Mouse (Mus musculus) right cerebral cortex, postnatal 25 days (tissue): ENCODE data around the gene Ppara.
A peak's percentile ranks its signal among the peaks of the same experiment; 100 is the strongest.

Experiments used
- DNase-seq: peaks from one replicate; pipeline ENCODE4 v3.0.0; 2022

The Ppara gene

GRCm38 (mm10) chr15:85705566-85706332 lies 29.0 kb upstream of the Ppara start:
- DNase-seq, result no peak

- DNase-seq, result no peak
Measured at GRCm38 (mm10) chr15:85706527-85706926, 28.3 kb upstream of the Ppara start.

- no peak for DNase-seq
Measured at GRCm38 (mm10) chr15:85707017-85707416, 27.8 kb upstream of the Ppara start.

- DNase-seq, result no peak
Measured at GRCm38 (mm10) chr15:85707458-85708030, 27.2 kb upstream of the Ppara start.

- no peak for DNase-seq
Measured at GRCm38 (mm10) chr15:85708217-85708616, 26.6 kb upstream of the Ppara start.

- no peak for DNase-seq
Measured at GRCm38 (mm10) chr15:85708843-85709242, 25.9 kb upstream of the Ppara start.

- DNase-seq, result peak; percentile 80
Measured at GRCm38 (mm10) chr15:85709268-85709973, 25.4 kb upstream of the Ppara start.

GRCm38 (mm10) chr15:85710179-85710578 lies 24.6 kb upstream of the Ppara start:
- DNase-seq, result peak; percentile 84

GRCm38 (mm10) chr15:85710641-85711580 lies 23.9 kb upstream of the Ppara start:
- no peak for DNase-seq

- no peak for DNase-seq
Measured at GRCm38 (mm10) chr15:85712565-85713168, 22.1 kb upstream of the Ppara start.

- DNase-seq, result no peak
Measured at GRCm38 (mm10) chr15:85713417-85713816, 21.4 kb upstream of the Ppara start.

- DNase-seq, result no peak
Measured at GRCm38 (mm10) chr15:85715059-85715458, 19.7 kb upstream of the Ppara start.

- peak; percentile 75 for DNase-seq
Measured at GRCm38 (mm10) chr15:85716045-85716444, 18.7 kb upstream of the Ppara start.

- DNase-seq, result no peak
Measured at GRCm38 (mm10) chr15:85716591-85716990, 18.2 kb upstream of the Ppara start.

- no peak for DNase-seq
Measured at GRCm38 (mm10) chr15:85717008-85717407, 17.8 kb upstream of the Ppara start.

GRCm38 (mm10) chr15:85717800-85718199 lies 17.0 kb upstream of the Ppara start:
- DNase-seq, result no peak

GRCm38 (mm10) chr15:85719017-85719416 lies 15.8 kb upstream of the Ppara start:
- no peak for DNase-seq

GRCm38 (mm10) chr15:85720366-85720841 lies 14.4 kb upstream of the Ppara start:
- no peak for DNase-seq

GRCm38 (mm10) chr15:85724271-85725165 lies 10.3 kb upstream of the Ppara start:
- no peak for DNase-seq

GRCm38 (mm10) chr15:85728224-85728623 lies 6.6 kb upstream of the Ppara start:
- DNase-seq, result no peak

- DNase-seq, result no peak
Measured at GRCm38 (mm10) chr15:85729256-85729655, 5.5 kb upstream of the Ppara start.
